Comparison of ENCODE assay signal across 9 mouse cellular contexts in the genomic region with DNA sequence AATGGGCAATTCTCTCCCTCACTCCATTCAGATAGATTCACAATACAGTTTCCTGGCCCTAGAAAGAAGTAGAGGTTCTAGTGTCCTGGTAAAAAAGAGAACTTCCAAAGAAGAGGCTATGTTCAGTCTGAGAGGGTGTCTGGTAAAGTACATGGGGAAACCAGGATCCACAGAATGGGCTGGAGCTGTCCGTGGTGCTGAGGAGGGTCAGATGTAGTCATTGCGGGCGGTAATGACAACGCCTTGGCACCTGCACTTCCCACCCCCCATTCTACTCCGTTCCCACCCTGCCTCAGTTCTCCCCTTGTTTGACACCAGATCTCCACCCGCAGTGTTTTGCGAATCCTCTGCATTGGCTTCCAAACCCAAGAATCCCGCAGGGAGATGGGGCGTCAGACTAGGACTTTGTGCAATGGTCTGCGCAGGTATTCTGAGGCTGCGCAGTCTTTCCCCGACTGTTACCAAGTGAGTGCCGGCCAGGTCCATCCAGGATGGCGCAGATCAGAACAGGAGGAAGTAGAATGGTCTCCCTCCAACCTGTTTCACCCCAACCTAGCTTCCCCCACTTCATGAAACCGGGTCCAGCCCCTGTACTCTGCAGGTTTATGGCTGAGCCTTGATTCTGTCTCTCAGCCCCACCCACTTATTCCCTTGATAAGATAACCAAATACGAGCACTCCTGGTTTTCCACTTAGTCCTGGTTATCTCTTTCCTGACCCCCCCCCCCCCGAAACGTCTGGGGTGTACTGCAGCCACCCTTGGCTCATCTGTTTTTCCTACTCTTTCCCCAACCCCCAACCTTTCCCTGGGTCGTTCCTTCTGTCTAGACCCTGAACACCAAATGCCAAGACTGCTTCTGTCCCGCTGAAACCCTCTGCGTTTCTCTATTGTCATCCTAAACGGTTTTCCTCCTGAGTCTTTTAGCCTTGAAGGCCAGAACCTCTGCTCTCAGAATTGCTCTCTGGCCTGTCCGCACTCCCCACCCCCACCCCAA. TPM values are rescaled to one million over a fixed set of nuclear protein-coding genes. Genes with fewer than 3 reads are reported as not detected.
DNase-seq lines count a peak whose midpoint lies in the region; ATAC-seq and TF ChIP-seq lines count a peak whose summit lies in the region.
"Had no signal": no experiment of that assay in that cellular context is flagged by ENCODE, and none has a peak within 500 bp of the region (broad histone marks: within the 10 kb centered on the region; RNA-seq: fewer than 3 reads in every experiment).

No protein-coding gene starts in this region.

- ATAC-seq in kidney, embryonic 15.5 days (replicated peaks; ENCODE audit: low FRiP score): no peak
- ATAC-seq in Patski: no peak

- H3K4me3 ChIP-seq in kidney, embryonic 15.5 days (replicated peaks): no peak overlapping the region
- no peak overlapping the region for H3K4me3 ChIP-seq in myocyte
- H3K4me3 ChIP-seq: embryonic facial prominence, embryonic 13.5 days had no signal

- H3K36me3 ChIP-seq in kidney, embryonic 15.5 days: no peaks in the 10 kb centered on the region
- H3K36me3 ChIP-seq in myocyte (ENCODE audit: control insufficient read depth, insufficient read depth): no peaks in the 10 kb centered on the region
- H3K36me3 ChIP-seq: embryonic facial prominence, embryonic 13.5 days had no signal

- TF ChIP-seq CTCF in Patski (IDR thresholded peaks at IDR 0.05): no peak

- DNase-seq in kidney, adult 18-20 months: peak; percentile 47
- peak; percentile 9 for DNase-seq in Patski (ENCODE audit: low read depth, low spot score)
- DNase-seq in embryo, embryonic 10.5 days (ENCODE audit: low spot score): peak; percentile 84
- peak; percentile 86 for DNase-seq in kidney, postnatal 10 days
- DNase-seq in natural killer cell, adult 2 months (ENCODE audit: low spot score in 2 of 2): no peak
- DNase-seq in layer of hippocampus, adult 18-20 months (ENCODE audit: low spot score in 2 of 2): no peak

- no peak overlapping the region for H3K4me2 ChIP-seq in kidney, embryonic 15.5 days
- H3K4me2 ChIP-seq in myocyte (ENCODE audit: low read depth): no peak overlapping the region
- H3K4me2 ChIP-seq: embryonic facial prominence, embryonic 13.5 days had no signal

- in situ Hi-C loops in Patski (cut with MboI; ENCODE audit: low pct_unique_long_range_greater_than_20kb): no loop called here

- no peak for TF ChIP-seq POLR2A in myocyte (IDR thresholded peaks at IDR 0.05; ENCODE audit: insufficient read length, low read depth)

- POLR2A ChIA-PET in Patski (lab: Charles Lee): interaction anchor here (1.2 kb wide), 1 partner anchor 22 kb away, joined by 6 read pairs; no protein-coding TSS in a partner anchor

- CTCF ChIA-PET in Patski (lab: Charles Lee): no interaction called here

- H3K9me3 ChIP-seq in kidney, embryonic 15.5 days (replicated peaks): no peaks in the 10 kb centered on the region
- H3K9me3 ChIP-seq: embryonic facial prominence, embryonic 13.5 days had no signal

- no peak overlapping the region for H3ac ChIP-seq in myocyte (ENCODE audit: control insufficient read depth, insufficient read length)

- H3K27ac ChIP-seq in kidney, embryonic 15.5 days: no peak overlapping the region
- H3K27ac ChIP-seq: embryonic facial prominence, embryonic 13.5 days had no signal

- H3K4me1 ChIP-seq in kidney, embryonic 15.5 days: no peaks in the 10 kb centered on the region
- H3K4me1 ChIP-seq: embryonic facial prominence, embryonic 13.5 days had no signal

- H3K79me2 ChIP-seq in myocyte (ENCODE audit: control insufficient read depth, insufficient read depth): no peaks in the 10 kb centered on the region

- no peak overlapping the region for H3K9ac ChIP-seq in kidney, embryonic 15.5 days
- H3K9ac ChIP-seq: embryonic facial prominence, embryonic 13.5 days had no signal

- peaks cover 42% of the 10 kb centered on the region for H3K27me3 ChIP-seq in kidney, embryonic 15.5 days
- H3K27me3 ChIP-seq in Patski: peaks cover 27% of the 10 kb centered on the region
- H3K27me3 ChIP-seq in myocyte (ENCODE audit: control insufficient read depth, insufficient read depth, insufficient read length): peaks cover 5% of the 10 kb centered on the region

- WGBS in kidney, embryonic 15.5 days: 5% methylated on average over 23 of the region's 23 CpGs

TF ChIP-seq in myocyte, 11 proteins besides CTCF, POLR2A, EP300 and RAD21:
- no peak for TF ChIP-seq MYOG (IDR thresholded peaks at IDR 0.05; ENCODE audit: control insufficient read depth in 1 of 3, insufficient read depth in 1 of 3, insufficient read length in 2 of 3, low read depth in 2 of 3)
- peak; percentile 99 for TF ChIP-seq REST (IDR thresholded peaks at IDR 0.05; ENCODE audit: insufficient read depth, insufficient read length)
- no peak for TF ChIP-seq MAX (IDR thresholded peaks at IDR 0.05; ENCODE audit: low read depth)
- TF ChIP-seq MYOD1 (IDR thresholded peaks at IDR 0.05; ENCODE audit: control insufficient read depth in 1 of 3, insufficient read length in 2 of 3, low read depth in 2 of 3): no peak

RNA-seq across cellular contexts. Expression of gene Resp18, which starts 0.7 kb away (rescaled TPM):
- 1.5 and 10.1 TPM in 2 replicates for polyA plus RNA-seq in kidney, embryonic 15.5 days (2015; fragmentation: Nextera tagmentation; extraction: Ambion mirVana)
- polyA plus RNA-seq in Patski (2021) (not detected), myocyte (2012; fragmentation: generic; extraction: Trizol) (not detected)
- 100 to 1,000 TPM; 104 to 114 TPM for total RNA-seq in layer of hippocampus, adult 18-20 months (2021)

RNA-seq across cellular contexts. Expression of gene Ptprn, which starts 13.2 kb away (rescaled TPM):
- 0.48 and 2.3 TPM in 2 replicates for polyA plus RNA-seq in kidney, embryonic 15.5 days (2015; fragmentation: Nextera tagmentation; extraction: Ambion mirVana)
- polyA plus RNA-seq in Patski (2021): 0.33 TPM
- 3.6 TPM for polyA plus RNA-seq in myocyte (2012; fragmentation: generic; extraction: Trizol)
- total RNA-seq in layer of hippocampus, adult 18-20 months (2021): 100 to 1,000 TPM; 399 to 401 TPM

RNA-seq across cellular contexts. Expression of gene Dnpep, which starts 40.3 kb away (rescaled TPM):
- 136 and 153 TPM in 2 replicates for polyA plus RNA-seq in kidney, embryonic 15.5 days (2015; fragmentation: Nextera tagmentation; extraction: Ambion mirVana)
- polyA plus RNA-seq in Patski (2021): 151 TPM
- polyA plus RNA-seq in myocyte (2012; fragmentation: generic; extraction: Trizol): 170 TPM
- 10 to 100 TPM; 49.2 to 50.0 TPM for total RNA-seq in layer of hippocampus, adult 18-20 months (2021)

RNA-seq across cellular contexts. Expression of gene Dnajb2, which starts 41.3 kb away (rescaled TPM):
- polyA plus RNA-seq in kidney, embryonic 15.5 days (2015; fragmentation: Nextera tagmentation; extraction: Ambion mirVana): 33.8 and 38.6 TPM in 2 replicates
- polyA plus RNA-seq in Patski (2021) (54.1 TPM), myocyte (2012; fragmentation: generic; extraction: Trizol) (54.1 TPM)
- 100 to 1,000 TPM in 1 of 2 experiments, 10 to 100 TPM in 1; 93.4 to 100 TPM for total RNA-seq in layer of hippocampus, adult 18-20 months (2021)

RNA-seq across cellular contexts. Expression of gene A630095N17Rik, which starts 45.6 kb away (rescaled TPM):
- not detected in 2 replicates for polyA plus RNA-seq in kidney, embryonic 15.5 days (2015; fragmentation: Nextera tagmentation; extraction: Ambion mirVana)
- 0.15 TPM for polyA plus RNA-seq in Patski (2021)
- polyA plus RNA-seq in myocyte (2012; fragmentation: generic; extraction: Trizol): 0.11 TPM
- not detected for total RNA-seq in layer of hippocampus, adult 18-20 months (2021)
- polyA plus RNA-seq: embryonic facial prominence, embryonic 13.5 days had no signal

Comparison
In these comparisons a context has a peak if more than half of its experiments do, and no peak if none do; other contexts are left out.
1. DNase-seq: peak in kidney, adult 18-20 months (single experiment), Patski (single experiment), embryo, embryonic 10.5 days (single experiment) and kidney, postnatal 10 days (single experiment); none in natural killer cell, adult 2 months (0 of 2) and layer of hippocampus, adult 18-20 months (0 of 2).